Mouse (Mus musculus) myocyte (in vitro differentiated cells): ENCODE data around the gene Lyz2. TPM values are rescaled to one million over a fixed set of nuclear protein-coding genes. Genes with fewer than 3 reads are reported as not detected.

ENCODE experiments used
- H3K27me3 ChIP-seq: one replicate; pipeline ENCODE4 v1.6.1; 2011; ENCODE audit not compliant: control insufficient read depth, insufficient read depth, insufficient read length
- H3K36me3 ChIP-seq: one replicate; pipeline ENCODE4 v1.6.1; 2011; ENCODE audit not compliant: control insufficient read depth, insufficient read depth
- H3K4me2 ChIP-seq: one replicate; pipeline ENCODE4 v1.6.1; 2011; ENCODE audit warnings: low read depth, control low read depth
- H3K4me3 ChIP-seq: one replicate; pipeline ENCODE4 v1.5.1; 2011; ENCODE audit warnings: mild to moderate bottlenecking, control low read depth, moderate library complexity
- H3K79me2 ChIP-seq: one replicate; pipeline ENCODE4 v1.6.1; 2011; ENCODE audit not compliant: control insufficient read depth, insufficient read depth
- H3ac ChIP-seq: one replicate; pipeline ENCODE4 v1.6.1; 2011; ENCODE audit not compliant: control insufficient read depth, insufficient read length
- CEBPB ChIP-seq: IDR thresholded peaks from 2 replicates; pipeline ENCODE4 v1.6.1; 2011; ENCODE audit warnings: mild to moderate bottlenecking, moderate library complexity; ENCODE audit not compliant: poor library complexity, insufficient read depth, severe bottlenecking
- E2F4 ChIP-seq: IDR thresholded peaks from one replicate; pipeline ENCODE4 v1.6.1; 2011; ENCODE audit warnings: mild to moderate bottlenecking, control low read depth, moderate library complexity; ENCODE audit not compliant: insufficient read depth
- MAX ChIP-seq: IDR thresholded peaks from one replicate; pipeline ENCODE4 v1.6.1; 2011; ENCODE audit warnings: low read depth, mild to moderate bottlenecking, control low read depth
- MYOD1 ChIP-seq, 3 experiments: IDR thresholded peaks; one replicate each; pipeline ENCODE4 v1.6.1; 2011; ENCODE audit warnings: control low read depth in 2 of 3, low read depth in 2 of 3, mild to moderate bottlenecking in 2 of 3, moderate library complexity in 1 of 3; ENCODE audit not compliant: insufficient read length in 2 of 3, control insufficient read depth in 1 of 3
- MYOG ChIP-seq, 3 experiments: IDR thresholded peaks; one replicate each; pipeline ENCODE4 v1.6.1; 2011; ENCODE audit warnings: control low read depth in 2 of 3, low read depth in 2 of 3, mild to moderate bottlenecking in 2 of 3; ENCODE audit not compliant: insufficient read length in 2 of 3, control insufficient read depth in 1 of 3, insufficient read depth in 1 of 3
- POLR2A ChIP-seq: IDR thresholded peaks from one replicate; pipeline ENCODE4 v1.6.1; 2011; ENCODE audit warnings: low read depth, mild to moderate bottlenecking, control low read depth, moderate library complexity; ENCODE audit not compliant: insufficient read length
- POLR2AphosphoS2 ChIP-seq: IDR thresholded peaks from one replicate; pipeline ENCODE4 v1.6.1; 2011; ENCODE audit warnings: low read depth, control low read depth; ENCODE audit not compliant: insufficient read length
- REST ChIP-seq: IDR thresholded peaks from one replicate; pipeline ENCODE4 v1.6.1; 2011; ENCODE audit warnings: mild to moderate bottlenecking, control low read depth, moderate library complexity; ENCODE audit not compliant: insufficient read depth, insufficient read length
- SRF ChIP-seq: IDR thresholded peaks from one replicate; pipeline ENCODE4 v1.6.1; 2011; ENCODE audit warnings: low read depth; ENCODE audit not compliant: control insufficient read depth, insufficient read length
- TCF12 ChIP-seq: IDR thresholded peaks from one replicate; pipeline ENCODE4 v1.6.1; 2011; ENCODE audit warnings: mild to moderate bottlenecking, control low read depth; ENCODE audit not compliant: poor library complexity, insufficient read depth, severe bottlenecking
- TCF3 ChIP-seq: IDR thresholded peaks from one replicate; pipeline ENCODE4 v1.6.1; 2011; ENCODE audit warnings: low read depth, control low read depth; ENCODE audit not compliant: insufficient read length
- USF1 ChIP-seq: IDR thresholded peaks from one replicate; pipeline ENCODE4 v1.6.1; 2011; ENCODE audit warnings: low read depth, mild to moderate bottlenecking, control low read depth, moderate library complexity
- polyA plus RNA-seq: library from polyadenylated mRNA; unstranded; fragments of >200 nt; fragmentation: generic; extraction: Trizol; gene quantifications from one replicate; pipeline ENCODE4 v1.2.1, GENCODE M21; 2012; ENCODE audit warnings: missing spikeins

Lyz2 gene
- polyA plus RNA-seq, 1 experiment, result 0.08 TPM

GRCm38 (mm10) chr10:117234825-117235224, 47.3 kb downstream of the Lyz2 start:
- Histone ChIP-seq H3K27me3 (peaks cover 33% of the 10 kb centered on the region), H3K4me3 (no peak overlapping the region), H3K79me2 (no peaks in the 10 kb centered on the region), H3ac (no peak overlapping the region), H3K4me2 (no peak overlapping the region), H3K36me3 (no peaks in the 10 kb centered on the region)
- TF ChIP-seq POLR2AphosphoS2, result no peak
- no peak for TF ChIP-seq REST
- no peak for TF ChIP-seq MYOD1 (IDR thresholded peaks at IDR 0.05; ENCODE audit: control insufficient read depth in 1 of 3, insufficient read length in 2 of 3, low read depth in 2 of 3)
- no peak for TF ChIP-seq TCF3
- TF ChIP-seq E2F4, result no peak
- no peak for TF ChIP-seq USF1
- no peak for TF ChIP-seq MYOG (IDR thresholded peaks at IDR 0.05; ENCODE audit: control insufficient read depth in 1 of 3, insufficient read depth in 1 of 3, insufficient read length in 2 of 3, low read depth in 2 of 3)
- TF ChIP-seq MAX, result no peak
- no peak for TF ChIP-seq TCF12
- no peak for TF ChIP-seq SRF
- no peak for TF ChIP-seq POLR2A
- no peak for TF ChIP-seq CEBPB

DNA sequence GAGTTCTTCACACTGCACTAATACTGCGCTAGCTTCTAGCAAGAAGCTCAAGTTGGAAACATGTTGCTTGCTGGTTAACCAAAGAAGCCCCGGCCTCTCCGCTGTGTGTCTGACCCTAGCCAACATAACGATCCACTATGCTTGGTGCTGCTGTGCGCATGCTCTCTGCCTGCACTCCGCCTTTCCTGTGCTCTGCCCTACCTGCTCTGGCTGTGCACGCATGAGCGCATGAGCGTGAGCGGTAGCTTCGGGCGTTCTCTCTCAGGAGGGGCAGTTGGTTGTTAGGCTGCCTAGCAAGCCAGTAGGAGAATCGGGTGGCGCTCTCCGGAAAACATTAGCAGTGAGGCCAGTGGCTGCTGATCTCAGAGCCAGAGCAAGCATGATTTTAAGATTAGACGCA, 52.3 kb downstream of the Lyz2 start:
- H3K79me2 ChIP-seq, result no peaks in the 10 kb centered on the region
- H3K4me2 ChIP-seq, result no peak overlapping the region
- H3K36me3 ChIP-seq, result no peaks in the 10 kb centered on the region
- H3ac ChIP-seq, result no peak overlapping the region
- peaks cover 15% of the 10 kb centered on the region for H3K27me3 ChIP-seq
- TF ChIP-seq TCF3 (no peak), MYOD1 (IDR thresholded peaks at IDR 0.05; ENCODE audit: control insufficient read depth in 1 of 3, insufficient read length in 2 of 3, low read depth in 2 of 3) (no peak), REST (no peak), TCF12 (no peak), E2F4 (no peak), CEBPB (no peak), SRF (no peak), POLR2A (no peak), MYOG (IDR thresholded peaks at IDR 0.05; ENCODE audit: control insufficient read depth in 1 of 3, insufficient read depth in 1 of 3, insufficient read length in 2 of 3, low read depth in 2 of 3) (no peak), POLR2AphosphoS2 (no peak), USF1 (no peak), MAX (no peak)
- H3K4me3 ChIP-seq, result no peak overlapping the region

Other genes with a start within 250 kb of the Lyz2 start
- gene Lrrc10, start 237.0 kb downstream of the Lyz2 start, polyA plus RNA-seq, result not detected
- gene Cct2, start 218.5 kb downstream of the Lyz2 start, polyA plus RNA-seq, result 384 TPM
- 6.6 TPM for gene Frs2, start 133.8 kb downstream of the Lyz2 start, polyA plus RNA-seq
- gene Yeats4, start 57.8 kb downstream of the Lyz2 start, polyA plus RNA-seq, result 27.8 TPM
- not detected for gene 9530003J23Rik, start 43.6 kb downstream of the Lyz2 start, polyA plus RNA-seq
- gene Lyz1, start 10.5 kb upstream of the Lyz2 start, polyA plus RNA-seq, result not detected
- 21.8 TPM for gene Cpsf6, start 97.7 kb upstream of the Lyz2 start, polyA plus RNA-seq